Mouse (Mus musculus) kidney, adult 2 months (tissue): ENCODE results near the gene Ppara. TPM values are rescaled to one million over a fixed set of nuclear protein-coding genes. Genes with fewer than 3 reads are reported as not detected.

Experiments
- DNase-seq: peaks from one replicate; pipeline ENCODE4 v3.0.0; 2021
- H3K27ac ChIP-seq: fragments of 200-500 bp; 2 replicates; pipeline ENCODE4 v1.5.1; 2012; ENCODE audit warnings: low read depth, low read length, control low read depth, inconsistent platforms; ENCODE audit not compliant: insufficient read depth
- H3K27me3 ChIP-seq: fragments of 200-500 bp; replicated peaks from 2 replicates; pipeline ENCODE4 v1.6.1; 2012; ENCODE audit warnings: mild to moderate bottlenecking, moderate library complexity, low read length, inconsistent platforms; ENCODE audit not compliant: control insufficient read depth, insufficient read depth
- H3K36me3 ChIP-seq: fragments of 200-500 bp; 2 replicates; pipeline ENCODE4 v1.6.1; 2012; ENCODE audit warnings: mild to moderate bottlenecking, moderate library complexity, low read length, inconsistent platforms; ENCODE audit not compliant: control insufficient read depth, insufficient read depth
- H3K4me1 ChIP-seq: fragments of 200-500 bp; 2 replicates; pipeline ENCODE4 v1.6.1; 2011; ENCODE audit warnings: low read length; ENCODE audit not compliant: control insufficient read depth, insufficient read depth
- H3K4me3 ChIP-seq: fragments of 200-500 bp; 2 replicates; pipeline ENCODE4 v1.5.1; 2011; ENCODE audit warnings: mild to moderate bottlenecking, low read depth, low read length, control low read depth; ENCODE audit not compliant: insufficient read depth
- CTCF ChIP-seq: fragments of 200-500 bp; conservative IDR thresholded peaks from 2 replicates; pipeline ENCODE4 v1.5.1; 2011; ENCODE audit warnings: low read depth, mild to moderate bottlenecking, control low read depth, low read length, moderate library complexity, mixed read lengths; ENCODE audit not compliant: insufficient read depth, insufficient read length
- POLR2A ChIP-seq: fragments of 200-500 bp; IDR thresholded peaks from one replicate; pipeline ENCODE4 v1.6.1; 2011; ENCODE audit warnings: low read depth, low read length, control low read depth
- WGBS: fragments of 180-500 bp; shearing (Covaris S2); methylation state at CpG from one replicate; pipeline ENCODE4 v1.1.7; 2018; 5-methylcytosine and 5-hydroxymethylcytosine counted together
- polyA plus RNA-seq: library from polyadenylated mRNA; depleted of rRNA; stranded (reverse); fragments of >200 nt; gene quantifications from 2 replicates; pipeline ENCODE4 v1.2.3, GENCODE M21; 2012

Ppara gene
- polyA plus RNA-seq, 1 experiment, result 31.3 TPM

DNA sequence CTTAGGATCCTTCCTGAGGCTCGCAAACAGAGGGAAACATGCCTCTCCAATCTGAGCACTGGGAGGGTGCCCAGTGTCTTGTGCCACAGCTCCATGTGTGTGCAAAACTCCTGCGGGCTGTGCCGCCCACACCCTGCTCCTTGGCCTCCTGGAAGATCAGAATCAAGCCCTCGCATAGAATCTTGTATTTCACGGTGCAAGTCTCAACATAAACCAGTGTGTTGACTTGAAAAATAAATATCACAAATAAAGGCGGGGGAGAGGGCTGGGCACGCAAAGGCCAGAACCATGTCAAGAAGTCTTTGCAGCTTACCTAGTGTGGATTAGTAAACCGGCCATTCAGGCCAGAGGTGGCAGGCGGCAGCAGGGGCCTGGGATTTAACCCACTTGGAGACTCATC, 5.5 kb upstream of the Ppara start:
- no peak for TF ChIP-seq POLR2A
- no peak for TF ChIP-seq CTCF
- DNase-seq, result no peak
- Histone ChIP-seq H3K36me3 (no peaks in the 10 kb centered on the region; the same call in 1 of the 2 replicates), H3K4me3 (no peak overlapping the region), H3K27me3 (no peaks in the 10 kb centered on the region), H3K27ac (peak overlapping the region; percentile 81), H3K4me1 (peaks cover 18% of the 10 kb centered on the region; the same call in 1 of the 2 replicates)
- 85% methylated on average over 9 of the region's 9 CpGs for WGBS

DNA sequence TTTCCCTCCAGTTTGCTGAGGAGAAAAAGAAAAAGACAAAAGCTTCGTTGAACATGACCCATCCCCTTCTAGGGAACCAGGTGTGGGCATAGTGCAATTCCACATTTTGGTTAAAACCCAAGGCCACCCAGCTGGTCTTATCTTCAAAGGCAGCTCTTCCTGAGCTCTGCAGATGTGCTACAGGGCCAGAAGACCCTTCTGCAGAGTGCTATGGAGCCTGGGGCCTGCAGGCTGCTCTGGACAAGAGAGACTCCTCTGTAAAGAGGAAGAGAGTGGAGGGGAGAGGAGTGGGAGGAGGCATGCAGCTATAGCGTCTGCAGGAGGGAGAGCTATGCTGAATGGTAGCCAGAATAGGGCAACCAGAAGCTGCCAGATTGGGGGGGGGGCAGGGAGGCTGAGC, 4.8 kb upstream of the Ppara start:
- no peak for DNase-seq
- Histone ChIP-seq H3K27ac (peak overlapping the region; percentile 52), H3K27me3 (no peaks in the 10 kb centered on the region), H3K4me3 (no peak overlapping the region), H3K36me3 (no peaks in the 10 kb centered on the region; the same call in 1 of the 2 replicates), H3K4me1 (peaks cover 15% of the 10 kb centered on the region; the same call in 1 of the 2 replicates)
- WGBS, result 47% methylated on average over 2 of the region's 2 CpGs
- no peak for TF ChIP-seq POLR2A
- TF ChIP-seq CTCF, result no peak

DNA sequence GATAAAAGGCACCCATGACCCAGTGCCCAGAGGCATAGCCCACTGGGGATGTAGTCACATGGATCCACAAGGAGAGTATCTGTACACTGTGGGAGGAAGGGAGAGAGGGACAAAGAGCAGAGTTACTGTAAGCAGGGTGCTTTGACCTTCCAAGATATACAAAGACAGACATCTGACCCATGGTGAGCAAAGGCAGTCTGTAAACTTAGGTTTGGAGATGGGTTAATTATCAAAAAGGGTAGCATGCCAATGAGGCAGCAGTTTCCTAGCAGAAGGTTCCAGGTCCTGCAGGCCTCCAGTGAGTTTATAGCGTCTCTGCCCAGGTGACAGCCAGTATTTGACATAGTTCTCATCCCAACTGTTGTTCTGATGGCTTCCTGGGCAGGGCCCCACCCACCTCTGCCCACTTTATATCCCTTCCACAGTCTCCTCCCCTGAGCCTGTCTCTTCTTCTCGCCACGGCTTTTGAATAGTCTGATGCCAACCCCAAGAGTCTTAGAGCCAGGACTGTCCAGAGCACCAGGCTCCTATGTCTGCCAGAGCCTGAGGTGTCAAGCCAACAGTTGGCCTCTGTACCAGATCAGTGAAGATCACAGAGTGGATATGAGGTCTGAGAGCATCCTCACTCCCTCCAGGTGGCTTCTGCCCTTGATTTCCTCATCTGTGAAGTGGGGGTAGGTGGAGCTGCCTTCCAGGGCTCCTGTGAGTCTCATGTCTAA, 2.7 kb upstream of the Ppara start:
- peak; percentile 88 for DNase-seq
- Histone ChIP-seq H3K4me3 (no peak overlapping the region), H3K36me3 (no peaks in the 10 kb centered on the region; the same call in 1 of the 2 replicates), H3K27me3 (no peaks in the 10 kb centered on the region), H3K27ac (peak overlapping the region; percentile 83), H3K4me1 (peaks cover 13% of the 10 kb centered on the region; the same call in 1 of the 2 replicates)
- TF ChIP-seq POLR2A, result no peak
- TF ChIP-seq CTCF, result no peak
- 42% methylated on average over 3 of the region's 3 CpGs for whole genome bisulfite sequencing

DNA sequence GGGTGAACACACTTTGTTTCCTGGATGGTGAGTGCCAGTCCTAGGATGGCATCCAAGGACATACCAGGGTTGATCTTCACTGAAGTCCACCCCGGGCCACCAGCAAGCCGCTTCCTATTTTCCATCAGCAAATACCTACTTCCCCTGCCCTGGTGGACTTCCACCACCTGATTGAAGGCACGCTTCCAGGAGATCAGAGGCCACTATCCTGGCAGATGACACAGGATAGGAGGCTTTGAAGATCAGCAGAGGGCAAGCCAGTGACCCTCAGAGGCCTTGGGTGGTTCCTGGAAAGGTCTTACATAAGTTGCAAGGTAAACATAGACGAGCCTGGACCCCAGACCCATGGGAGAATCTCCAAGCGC, 2.2 kb upstream of the Ppara start:
- no peak for TF ChIP-seq CTCF
- TF ChIP-seq POLR2A, result no peak
- Histone ChIP-seq H3K36me3 (no peaks in the 10 kb centered on the region; the same call in 1 of the 2 replicates), H3K4me3 (no peak overlapping the region), H3K27ac (peak overlapping the region; percentile 99), H3K27me3 (no peaks in the 10 kb centered on the region), H3K4me1 (peaks cover 13% of the 10 kb centered on the region; the same call in 1 of the 2 replicates)
- 50% methylated on average over 5 of the region's 5 CpGs for WGBS
- peak; percentile 95 for DNase-seq

DNA sequence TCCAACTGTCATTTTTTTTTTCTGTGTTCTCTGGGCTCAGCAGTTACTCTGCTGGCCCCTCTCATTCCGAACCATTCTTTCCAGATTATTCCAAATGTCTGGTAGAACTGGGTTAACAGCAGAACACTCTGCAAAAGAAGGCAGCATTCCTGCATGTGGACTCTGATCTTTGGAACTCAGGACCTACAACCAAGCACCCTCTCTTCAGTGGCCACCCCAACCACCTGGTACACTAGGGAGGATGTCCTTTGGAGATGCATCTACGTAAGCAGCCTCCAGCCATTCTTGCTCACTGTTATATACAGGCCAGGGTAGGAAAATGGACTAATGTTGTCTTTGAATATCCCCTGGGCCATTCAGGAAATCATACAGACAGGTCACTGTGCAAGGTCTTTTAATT, 1.1 kb upstream of the Ppara start:
- TF ChIP-seq CTCF (no peak), POLR2A (no peak)
- no peaks in the 10 kb centered on the region for H3K36me3 ChIP-seq
- no peak overlapping the region for H3K4me3 ChIP-seq
- WGBS, result 65% methylated on average over 2 of the region's 2 CpGs
- H3K27me3 ChIP-seq, result no peaks in the 10 kb centered on the region
- peak; percentile 91 for DNase-seq
- peak overlapping the region; percentile 99 for H3K27ac ChIP-seq
- H3K4me1 ChIP-seq, result peaks cover 13% of the 10 kb centered on the region; the same call in 1 of the 2 replicates

DNA sequence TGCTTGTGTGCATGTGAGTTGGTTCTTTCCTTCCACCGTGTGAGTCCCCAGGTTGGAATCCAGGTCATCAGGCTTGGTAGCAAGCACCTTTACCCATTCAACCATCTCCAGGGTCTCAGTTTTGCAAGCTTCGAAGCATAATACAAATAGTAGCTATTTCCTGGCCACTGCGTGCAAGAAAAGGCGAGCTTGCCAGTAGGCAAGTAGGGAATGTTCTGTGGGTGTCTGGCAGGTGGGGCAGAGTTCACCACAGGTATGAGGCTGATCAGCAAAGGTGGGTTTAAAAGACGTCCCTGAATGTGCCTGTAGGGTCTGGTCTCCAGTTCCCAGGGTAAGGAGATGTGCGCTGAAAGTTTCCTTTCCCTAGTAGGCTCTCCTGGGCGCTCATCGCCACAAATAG, 635 bp upstream of the Ppara start:
- Histone ChIP-seq H3K36me3 (no peaks in the 10 kb centered on the region), H3K27ac (peak overlapping the region; percentile 99), H3K4me1 (peaks cover 13% of the 10 kb centered on the region; the same call in 1 of the 2 replicates), H3K4me3 (peak overlapping the region; percentile 76), H3K27me3 (no peaks in the 10 kb centered on the region)
- TF ChIP-seq POLR2A (no peak), CTCF (no peak)
- WGBS, result 27% methylated on average over 8 of the region's 8 CpGs
- DNase-seq, result peak; percentile 55

DNA sequence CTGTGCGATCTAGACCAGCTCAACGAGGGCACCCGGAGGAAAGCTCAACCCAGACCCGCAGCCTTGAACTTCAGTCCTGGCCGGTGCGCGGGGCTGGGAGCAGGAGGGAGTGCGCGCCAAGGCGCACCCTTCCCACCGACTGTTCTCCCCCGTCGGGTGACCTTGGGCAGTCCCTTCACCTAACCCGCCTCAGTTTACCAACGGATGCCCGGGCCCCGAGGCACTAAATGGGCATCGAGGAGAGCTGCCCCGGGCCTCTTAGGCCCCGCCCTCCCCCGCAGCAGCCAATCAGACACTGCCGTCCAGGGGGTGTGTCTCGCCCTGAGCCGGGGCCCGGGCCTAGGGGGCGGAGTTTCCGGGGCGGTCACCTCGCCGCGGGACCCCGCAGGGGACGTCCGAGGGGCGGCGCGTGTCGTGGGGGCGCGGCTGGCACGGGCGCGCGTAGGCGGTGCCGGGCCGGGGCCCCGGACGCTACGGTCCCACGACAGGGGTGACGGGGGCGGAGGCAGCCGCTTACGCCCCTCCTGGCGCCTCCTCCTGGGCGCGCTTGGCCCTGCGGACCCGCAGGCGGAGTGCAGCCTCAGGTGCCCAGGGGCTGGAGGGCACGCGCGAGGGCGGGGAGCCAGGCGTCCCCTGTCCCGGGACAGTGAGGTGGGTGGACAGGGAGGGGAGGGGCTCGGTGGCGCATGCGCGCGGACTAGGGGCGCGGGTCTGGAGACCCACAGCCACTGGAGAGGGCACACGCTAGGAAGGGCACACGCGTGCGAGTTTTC, 466 bp downstream of the Ppara start:
- no peaks in the 10 kb centered on the region for H3K27me3 ChIP-seq
- no peaks in the 10 kb centered on the region for H3K36me3 ChIP-seq
- under 1% methylated on average over 77 of the region's 78 CpGs for WGBS
- H3K4me1 ChIP-seq, result peaks cover 13% of the 10 kb centered on the region; the same call in 1 of the 2 replicates
- DNase-seq, result peak; percentile 98
- TF ChIP-seq POLR2A (peak; percentile 39), CTCF (no peak; the same call in 1 of the 2 replicates)
- H3K27ac ChIP-seq, result peak overlapping the region; percentile 99
- H3K4me3 ChIP-seq, result peak overlapping the region; percentile 76
